Mouse (Mus musculus): ENCODE measurements around the gene Syt10. TPM values are rescaled to one million over a fixed set of nuclear protein-coding genes. Genes with fewer than 3 reads are reported as not detected.

Syt10 gene
- not detected for polyA plus RNA-seq (2017; shearing (Covaris generic))

GRCm38 (mm10) chr15:89841364-89842017, at the start of gene Syt10:
TSS of gene Syt10 (minus strand) at chr15:89841860.

Other genes with a start within 250 kb of the Syt10 start
- gene Rabl2, start 249.9 kb downstream of the Syt10 start, polyA plus RNA-seq (2017; shearing (Covaris generic)) = 1.5 TPM

All from CD4-positive, CD25-positive, alpha-beta regulatory T cell, adult 9 weeks (primary cell).